Mouse (Mus musculus) WW6 (cell line): ENCODE data around the gene Abca2.
"Not testable (repeated sequence)": the region's sequence is repeated elsewhere in the genome, so short reads cannot be mapped to it uniquely, and the experiment has no call there.

ENCODE experiments used
- DNase-seq: peaks from one replicate; pipeline ENCODE4 v3.0.0-alpha.2; 2013; ENCODE audit warnings: low read depth, low spot score

The Abca2 gene

DNA sequence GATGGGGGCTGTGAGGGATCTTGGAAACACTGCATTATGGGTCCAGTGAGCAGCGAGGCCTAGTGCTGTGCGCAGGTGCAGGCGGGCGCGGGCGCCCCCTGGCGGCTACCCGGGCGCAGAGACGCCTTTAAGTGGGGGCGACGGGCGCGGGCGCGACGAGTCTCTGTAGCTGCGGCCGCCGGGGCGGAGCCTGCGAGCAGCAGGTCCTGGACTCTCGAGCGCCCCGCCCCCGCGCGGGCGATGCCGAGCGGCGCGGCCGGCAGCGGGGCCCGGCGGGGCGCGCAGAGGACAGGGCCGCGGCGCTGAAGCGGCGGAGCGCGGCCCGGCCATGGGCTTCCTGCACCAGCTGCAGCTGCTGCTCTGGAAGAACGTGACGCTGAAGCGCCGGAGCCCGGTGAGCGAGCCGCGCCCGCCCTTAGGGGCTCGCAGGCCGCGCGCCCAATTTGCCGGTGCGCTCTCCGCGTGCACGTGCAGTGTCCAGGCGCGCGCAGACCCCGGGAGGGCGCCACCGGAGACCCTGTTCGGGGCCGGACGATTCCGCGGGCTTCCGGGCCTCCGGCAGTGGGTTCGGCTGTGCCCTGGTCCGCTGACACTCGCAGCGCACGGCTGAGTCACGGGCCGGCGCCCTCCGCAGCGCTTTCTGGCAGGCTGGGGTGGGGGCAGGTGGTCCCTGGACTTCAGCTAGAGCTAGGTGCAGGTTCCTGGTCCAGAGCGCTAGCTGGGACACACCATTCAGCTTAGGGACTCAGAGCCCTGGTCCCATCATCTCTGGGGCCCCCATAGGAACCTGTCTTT is at the start of gene Abca2:
Gene Abca2, plus strand, starts transcription at position 262 of the 795 bp plus-strand sequence.
- peak; percentile 77 for DNase-seq

DNA sequence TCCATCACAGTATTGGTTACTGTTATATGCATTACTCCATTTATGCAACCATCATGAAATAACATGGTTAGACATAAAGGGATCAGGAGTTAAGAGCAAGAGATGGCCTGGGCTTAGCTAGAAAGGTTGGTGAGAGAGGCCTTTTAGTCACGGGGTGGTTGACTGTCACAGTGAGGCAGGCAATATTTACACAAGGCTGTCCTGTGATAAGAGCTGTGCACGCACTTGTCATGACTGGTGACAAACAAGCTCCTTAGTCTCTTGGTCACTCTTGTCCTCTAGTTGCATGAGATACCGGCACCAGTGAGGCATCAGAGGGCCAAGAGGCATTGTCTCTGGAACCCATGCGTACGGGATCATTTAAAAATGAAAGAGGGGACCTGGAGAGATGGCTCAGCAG is 44.0 kb upstream of the Abca2 start:
- DNase-seq, result no peak

DNA sequence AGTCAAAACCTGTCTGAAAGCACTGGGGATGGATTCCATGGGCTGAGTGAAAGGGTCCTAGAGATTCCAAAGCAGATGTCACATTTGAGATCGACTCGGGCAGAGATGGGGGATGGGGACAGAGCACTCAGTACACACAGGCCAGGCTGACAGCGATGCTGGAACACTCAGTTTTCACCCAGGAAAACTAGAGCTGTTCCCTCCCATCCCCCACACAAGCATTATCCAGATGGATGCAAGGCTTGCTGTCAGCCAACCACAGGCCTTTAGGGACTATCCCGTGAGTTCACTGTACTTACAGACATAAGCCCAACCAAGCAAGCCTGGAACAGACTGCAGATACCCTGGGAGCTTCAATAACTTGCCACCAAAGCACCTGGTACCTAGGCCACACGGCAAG is 37.2 kb upstream of the Abca2 start:
- no peak for DNase-seq

DNA sequence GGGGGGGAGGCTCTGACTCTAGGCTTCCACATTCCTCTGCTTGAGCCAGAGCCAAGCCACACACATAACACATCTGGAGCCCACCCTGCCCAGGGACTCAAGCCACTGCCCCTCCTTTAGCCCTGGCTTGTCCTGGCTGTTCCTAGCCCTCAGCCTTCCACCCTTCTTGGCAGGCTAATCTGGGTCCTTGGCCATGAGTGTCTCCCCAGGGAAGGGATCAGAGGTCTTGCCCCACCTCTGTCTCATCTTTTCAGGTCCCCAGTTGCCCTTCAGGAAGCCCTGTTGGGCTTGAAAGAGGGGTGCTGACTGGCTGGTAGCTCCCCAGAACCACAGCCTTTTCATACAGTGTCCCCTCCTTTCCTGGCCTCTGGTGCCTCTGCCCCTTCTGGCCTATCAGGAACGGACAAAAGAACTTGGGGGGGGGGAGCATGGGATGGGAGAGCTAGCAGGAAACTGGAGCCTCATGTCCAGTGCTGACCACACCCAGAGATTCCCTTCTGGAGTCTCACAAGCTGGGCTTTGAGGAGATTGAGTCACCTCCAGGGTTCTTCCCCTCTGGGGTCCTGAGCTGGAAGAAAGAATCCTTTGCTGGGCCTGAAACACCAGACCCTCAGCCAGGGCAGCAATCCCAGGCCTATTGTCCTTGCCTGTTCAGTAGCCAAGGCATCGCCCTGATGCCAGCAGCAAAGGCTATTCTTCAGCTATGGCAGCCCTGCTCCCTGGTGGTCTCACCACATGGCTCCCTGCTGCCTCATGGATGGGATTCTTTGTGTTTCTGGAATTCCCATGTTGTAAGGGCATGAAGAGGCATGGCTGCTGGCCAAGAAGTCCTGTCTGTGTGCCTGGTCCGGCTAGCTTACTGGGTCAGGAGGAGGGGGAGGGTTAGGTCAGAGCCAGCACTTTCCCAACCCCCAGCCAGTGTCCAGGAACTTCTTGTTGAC is 34.0 kb upstream of the Abca2 start:
- no peak for DNase-seq

DNA sequence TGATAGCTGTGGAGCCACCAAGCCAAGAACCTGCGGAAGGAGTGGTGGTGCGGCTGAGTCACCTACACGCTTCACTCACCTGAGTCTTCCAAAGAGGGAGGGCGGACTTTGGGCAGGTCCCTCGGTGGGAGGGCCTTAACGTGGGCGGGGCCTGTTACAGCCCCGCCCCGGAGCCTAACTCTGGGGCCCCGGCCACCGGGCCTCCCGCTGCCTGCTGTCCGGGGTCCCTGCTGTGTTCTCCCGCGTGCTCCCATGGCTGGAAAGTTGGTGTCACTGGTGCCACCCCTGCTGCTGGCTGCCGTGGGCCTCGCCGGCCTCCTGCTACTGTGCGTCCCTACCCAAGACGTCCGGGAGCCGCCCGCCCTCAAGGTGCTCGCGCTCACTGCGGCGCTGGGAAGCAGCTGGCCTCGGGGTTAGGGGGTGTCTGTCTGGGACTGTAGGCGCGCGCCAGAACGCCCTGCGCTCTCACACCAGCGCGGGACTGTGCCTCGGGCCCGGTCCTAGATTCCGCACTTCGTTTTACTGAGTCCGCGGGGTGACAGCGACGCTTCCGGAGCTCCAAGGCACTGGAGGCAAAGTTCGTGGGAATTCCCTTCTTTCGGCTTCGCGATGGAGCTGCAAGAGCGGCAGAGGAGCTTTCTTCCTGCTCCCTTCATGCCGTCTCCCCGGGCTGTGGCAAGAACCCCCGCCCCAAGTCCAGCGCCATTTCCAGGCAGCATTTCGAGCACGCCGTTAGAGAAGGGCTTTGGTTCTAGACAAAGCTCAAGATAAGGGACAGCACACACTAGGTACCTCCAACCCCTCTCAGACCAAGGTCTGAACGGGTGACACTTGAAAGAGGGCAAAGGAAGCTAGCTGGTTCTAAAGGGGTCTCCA is 32.5 kb upstream of the Abca2 start, which contains the start of gene Entpd2:
Gene Entpd2, plus strand, starts transcription at position 154 of the 876 bp plus-strand sequence.
- DNase-seq, result no peak

DNA sequence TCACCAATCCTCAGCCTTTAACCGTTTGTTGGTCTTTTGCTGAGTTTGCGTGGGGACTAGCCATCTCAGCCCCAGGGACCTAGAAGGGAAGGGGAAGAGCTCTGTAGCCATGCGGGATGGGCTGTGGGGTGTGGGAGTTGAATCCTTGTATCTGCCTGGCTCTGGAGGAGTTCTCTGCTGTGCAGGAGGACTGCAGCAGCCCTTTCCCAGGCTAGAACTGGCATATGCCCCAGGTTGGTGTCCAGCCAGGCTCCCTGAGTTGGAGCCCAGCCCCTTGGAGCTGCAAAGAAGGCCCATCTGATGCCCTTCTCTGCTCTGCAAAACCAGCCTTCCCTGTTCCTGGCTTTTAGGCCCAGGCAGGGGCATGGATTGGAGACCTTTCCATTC is 31.9 kb upstream of the Abca2 start:
- DNase-seq, result no peak

DNA sequence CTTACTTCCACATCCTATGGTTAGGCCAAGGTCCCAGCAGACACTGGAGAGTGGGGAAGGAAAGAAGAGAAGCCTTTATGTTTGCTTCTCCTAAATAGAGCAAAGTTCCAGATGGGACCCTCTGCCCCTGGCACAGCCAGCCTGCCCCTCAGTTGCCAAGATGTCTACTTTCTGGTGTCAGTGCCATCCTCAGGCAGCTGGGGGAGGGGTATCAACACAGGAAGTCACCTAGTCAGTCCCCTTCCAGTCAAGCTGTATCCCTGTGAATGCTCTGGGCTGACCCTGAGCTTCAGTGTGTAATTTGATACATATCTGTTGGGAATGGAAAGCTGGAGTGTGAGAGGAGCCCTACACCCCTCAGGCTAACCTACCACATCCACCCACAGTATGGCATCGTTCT is 31.5 kb upstream of the Abca2 start:
- no peak for DNase-seq

DNA sequence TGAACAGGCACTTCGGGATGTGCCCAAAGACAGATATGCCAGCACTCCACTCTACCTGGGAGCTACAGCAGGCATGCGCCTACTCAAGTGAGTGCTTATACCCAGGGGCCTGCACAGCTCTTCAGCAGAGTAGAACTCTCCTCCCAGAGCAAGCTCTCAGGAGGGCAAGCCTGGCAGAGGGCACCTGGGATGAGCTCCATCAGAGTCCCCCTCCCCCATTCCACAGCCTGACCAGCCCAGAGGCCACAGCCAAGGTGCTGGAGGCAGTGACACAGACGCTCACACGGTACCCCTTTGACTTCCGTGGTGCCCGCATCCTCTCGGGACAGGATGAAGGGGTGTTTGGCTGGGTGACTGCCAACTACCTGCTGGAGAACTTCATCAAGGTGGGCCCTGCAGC is 30.4 kb upstream of the Abca2 start:
- no peak for DNase-seq

DNA sequence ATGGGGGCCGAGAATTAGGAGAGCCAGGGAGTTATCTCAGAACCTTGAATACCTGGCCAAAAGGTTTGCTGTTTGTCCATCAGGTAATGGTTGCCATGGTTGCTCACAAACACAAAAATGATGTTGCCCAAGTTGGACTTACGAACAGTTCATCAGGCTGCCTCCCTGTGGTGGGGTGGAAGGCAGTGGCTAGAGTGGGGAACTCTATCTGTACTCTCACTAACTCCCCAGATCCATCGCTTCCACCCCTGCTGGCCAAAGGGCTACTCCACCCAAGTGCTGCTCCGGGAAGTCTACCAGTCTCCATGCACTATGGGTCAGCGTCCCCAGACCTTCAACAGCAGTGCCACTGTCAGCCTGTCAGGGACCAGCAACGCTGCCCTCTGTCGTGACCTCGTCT is 29.5 kb upstream of the Abca2 start, which contains the start of gene Npdc1:
Gene Npdc1, plus strand, starts transcription at position 301 of the 400 bp plus-strand sequence.
- no peak for DNase-seq

DNA sequence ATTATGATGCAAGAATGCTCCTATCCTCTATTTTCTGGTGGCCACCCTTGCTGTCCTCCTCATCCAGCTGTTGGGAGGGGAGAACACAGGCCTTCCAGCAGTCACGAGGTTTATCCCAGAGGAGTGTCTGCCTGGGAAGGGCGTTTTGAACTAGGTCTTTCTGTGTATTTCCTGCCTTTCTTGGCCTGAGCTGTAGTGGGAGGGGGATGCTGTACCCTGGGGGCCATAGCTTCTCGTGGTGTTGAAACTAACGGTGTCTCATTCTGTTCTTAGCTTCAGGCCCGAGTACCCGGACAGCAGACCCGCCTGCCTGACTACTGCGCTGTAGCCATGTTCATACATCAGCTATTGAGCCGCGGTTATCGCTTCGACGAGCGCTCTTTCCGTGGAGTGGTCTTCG is 28.2 kb upstream of the Abca2 start:
- no peak for DNase-seq

DNA sequence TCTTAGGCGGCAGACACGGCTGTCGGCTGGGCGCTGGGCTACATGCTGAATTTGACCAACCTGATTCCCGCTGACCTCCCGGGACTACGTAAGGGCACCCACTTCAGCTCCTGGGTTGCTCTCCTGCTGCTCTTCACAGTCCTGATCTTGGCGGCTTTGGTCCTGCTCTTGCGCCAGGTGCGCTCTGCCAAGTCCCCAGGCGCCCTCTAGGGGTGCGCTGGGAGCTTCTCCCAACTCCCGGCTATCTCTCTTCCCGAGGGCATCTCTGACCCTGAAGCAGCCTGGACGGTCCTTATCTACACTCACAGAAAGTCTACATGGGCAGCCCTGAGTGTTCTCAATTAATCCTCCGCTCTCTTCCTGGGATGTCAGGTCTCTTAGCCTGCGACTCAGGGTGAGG is 27.7 kb upstream of the Abca2 start:
- DNase-seq, result no peak

DNA sequence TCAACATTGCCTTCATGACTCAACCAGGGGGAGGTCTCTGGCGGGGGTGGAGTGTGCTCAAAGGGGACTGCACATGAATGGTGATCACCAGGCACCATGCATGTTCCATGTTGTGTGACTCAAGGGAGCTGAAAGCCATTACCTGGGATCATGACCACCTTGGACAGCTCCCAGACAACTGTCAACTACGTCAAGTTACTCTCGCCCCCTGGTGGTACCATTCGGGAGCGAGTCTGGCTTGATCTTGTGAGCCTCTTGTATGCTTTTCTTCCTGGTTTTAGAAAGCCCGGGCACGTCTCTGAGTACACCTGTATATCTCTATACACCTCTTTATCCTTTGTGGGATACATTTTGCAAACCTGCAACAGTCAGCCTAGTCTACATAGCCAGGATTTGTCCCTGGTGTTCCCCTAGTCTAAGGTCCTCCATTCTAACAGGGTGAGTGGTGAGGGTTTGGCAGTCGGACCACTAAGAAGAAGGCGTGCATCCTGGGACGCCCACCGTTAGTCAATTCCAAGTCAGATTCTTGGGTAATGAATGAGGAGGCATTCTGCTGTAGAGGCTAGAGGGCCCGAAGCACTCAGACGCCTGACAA is 26.0 kb upstream of the Abca2 start:
- DNase-seq, result peak; percentile 87

DNA sequence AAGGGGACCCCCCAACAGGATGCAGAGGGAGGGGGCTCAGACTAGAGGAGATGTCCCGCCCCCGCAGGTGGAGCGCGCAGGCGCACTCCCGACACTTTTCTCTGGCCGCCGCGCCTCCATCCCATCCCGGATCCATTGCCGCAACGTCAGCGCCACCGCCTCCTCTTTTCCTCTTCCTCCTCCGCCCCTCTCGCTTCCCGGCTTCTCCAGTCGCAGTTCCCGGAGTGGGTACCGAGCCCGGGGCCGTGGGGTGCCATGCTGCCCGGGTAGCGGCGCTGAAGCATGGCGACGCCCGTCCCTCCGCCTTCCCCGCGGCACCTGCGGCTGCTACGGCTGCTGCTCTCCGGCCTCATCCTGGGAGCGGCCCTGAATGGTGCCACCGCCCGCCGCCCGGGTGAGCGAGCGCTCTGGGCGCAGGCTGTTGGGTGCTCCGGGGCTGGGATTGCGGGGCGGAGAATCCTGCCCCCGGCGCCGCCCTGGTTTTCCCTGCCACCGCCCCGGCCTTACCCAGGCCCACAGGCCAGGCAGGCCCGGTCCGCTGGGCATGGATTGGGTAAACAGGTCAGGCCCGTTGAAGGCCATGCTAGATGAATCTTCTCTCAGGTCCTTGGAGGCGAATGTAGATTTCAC is 25.4 kb upstream of the Abca2 start:
- DNase-seq, result no peak

DNA sequence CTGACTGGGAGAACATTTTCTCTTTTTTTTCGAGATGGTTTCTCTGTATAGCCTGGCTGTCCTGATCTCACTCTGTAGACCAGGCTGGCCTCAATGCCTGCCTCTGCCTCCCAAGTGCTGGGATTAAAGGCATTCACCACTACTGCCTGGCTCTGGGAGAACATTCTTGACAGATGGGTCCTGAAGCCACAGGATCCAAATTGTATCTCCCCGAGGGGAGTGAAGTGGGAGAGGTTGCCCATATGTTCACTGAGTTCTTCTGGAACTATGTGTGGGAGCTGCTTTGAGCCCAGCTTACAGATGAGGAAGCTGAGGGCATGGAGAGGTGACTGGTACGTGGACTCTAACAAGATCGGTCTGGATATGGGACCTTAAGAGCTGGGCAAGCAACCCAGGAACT is 24.5 kb upstream of the Abca2 start:
- DNase-seq, result no peak

DNA sequence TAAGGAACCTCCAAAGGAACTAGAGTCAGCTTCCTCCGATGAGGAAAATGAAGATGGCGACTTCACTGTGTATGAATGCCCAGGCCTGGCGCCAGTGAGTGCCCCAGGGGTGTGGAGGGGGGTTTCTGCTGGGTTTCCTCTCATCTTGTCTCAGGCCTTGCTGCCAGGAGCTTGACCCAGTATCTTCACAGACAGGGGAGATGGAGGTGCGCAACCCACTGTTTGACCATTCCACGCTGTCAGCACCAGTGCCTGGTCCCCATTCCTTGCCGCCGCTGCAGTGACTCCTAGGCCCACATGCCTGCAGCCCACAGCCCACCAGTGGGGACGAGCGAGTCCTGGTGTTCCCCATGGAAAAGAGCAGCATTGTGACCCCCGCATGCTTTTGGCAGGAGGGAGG is 19.6 kb upstream of the Abca2 start:
- no peak for DNase-seq

DNA sequence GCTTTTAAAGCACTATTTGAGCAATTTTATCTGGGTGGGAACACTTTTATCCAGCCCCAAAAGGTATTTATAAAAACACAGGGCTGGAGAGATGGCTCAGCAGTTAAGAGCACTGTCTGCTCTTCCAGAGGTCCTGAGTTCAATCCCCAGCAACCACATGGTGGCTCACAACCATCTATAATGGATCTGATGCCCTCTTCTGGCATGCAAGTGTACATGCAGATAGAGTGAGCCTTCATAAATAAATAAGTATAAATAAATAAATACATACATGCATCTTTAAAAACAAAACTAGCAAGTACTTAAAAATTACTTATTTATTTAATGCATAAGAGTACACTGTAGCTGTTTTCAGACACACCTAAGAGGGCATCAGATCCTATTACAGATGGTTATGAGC is 15.1 kb upstream of the Abca2 start:
- not testable (repeated sequence) for DNase-seq

DNA sequence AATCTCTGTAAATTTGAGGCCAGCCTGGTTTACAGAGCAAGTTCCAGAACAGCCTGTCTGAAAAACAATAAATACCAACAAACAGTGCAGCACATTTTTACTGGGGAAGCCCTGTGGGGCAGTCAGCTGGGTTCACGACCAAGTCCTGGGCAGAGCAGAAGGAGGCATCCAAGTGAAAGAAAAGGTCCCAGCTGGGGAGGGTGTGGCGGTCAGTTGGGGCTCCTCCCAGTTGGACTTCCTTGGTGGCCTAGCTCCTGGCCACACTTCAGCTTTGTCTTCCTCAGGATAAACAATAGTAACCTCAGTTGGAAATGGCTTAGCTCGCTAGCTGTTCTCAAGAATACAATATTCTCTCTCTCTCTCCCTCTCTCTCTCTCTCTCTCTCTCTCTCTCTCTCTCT is 11.1 kb upstream of the Abca2 start:
- DNase-seq, result no peak

DNA sequence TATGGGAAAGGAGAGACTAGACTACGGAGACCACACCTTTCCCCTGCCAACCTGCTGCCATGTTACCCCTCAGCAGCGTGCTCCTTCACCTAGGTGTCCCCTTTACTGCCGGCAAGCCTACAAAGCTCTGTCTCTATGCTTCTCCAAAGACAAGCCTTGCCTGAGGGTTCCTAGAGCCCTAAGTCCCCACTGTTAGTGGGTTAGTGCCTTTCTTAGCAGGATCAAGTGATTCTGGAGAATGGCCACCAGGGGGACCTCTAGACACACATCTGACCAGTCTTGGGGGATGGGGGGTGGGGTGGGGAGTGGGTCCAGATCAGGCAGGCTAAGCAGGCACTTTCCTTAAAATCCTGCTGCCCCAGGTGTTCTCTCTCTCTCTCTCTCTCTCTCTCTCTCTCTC is 6.6 kb upstream of the Abca2 start:
- peak; percentile 59 for DNase-seq

DNA sequence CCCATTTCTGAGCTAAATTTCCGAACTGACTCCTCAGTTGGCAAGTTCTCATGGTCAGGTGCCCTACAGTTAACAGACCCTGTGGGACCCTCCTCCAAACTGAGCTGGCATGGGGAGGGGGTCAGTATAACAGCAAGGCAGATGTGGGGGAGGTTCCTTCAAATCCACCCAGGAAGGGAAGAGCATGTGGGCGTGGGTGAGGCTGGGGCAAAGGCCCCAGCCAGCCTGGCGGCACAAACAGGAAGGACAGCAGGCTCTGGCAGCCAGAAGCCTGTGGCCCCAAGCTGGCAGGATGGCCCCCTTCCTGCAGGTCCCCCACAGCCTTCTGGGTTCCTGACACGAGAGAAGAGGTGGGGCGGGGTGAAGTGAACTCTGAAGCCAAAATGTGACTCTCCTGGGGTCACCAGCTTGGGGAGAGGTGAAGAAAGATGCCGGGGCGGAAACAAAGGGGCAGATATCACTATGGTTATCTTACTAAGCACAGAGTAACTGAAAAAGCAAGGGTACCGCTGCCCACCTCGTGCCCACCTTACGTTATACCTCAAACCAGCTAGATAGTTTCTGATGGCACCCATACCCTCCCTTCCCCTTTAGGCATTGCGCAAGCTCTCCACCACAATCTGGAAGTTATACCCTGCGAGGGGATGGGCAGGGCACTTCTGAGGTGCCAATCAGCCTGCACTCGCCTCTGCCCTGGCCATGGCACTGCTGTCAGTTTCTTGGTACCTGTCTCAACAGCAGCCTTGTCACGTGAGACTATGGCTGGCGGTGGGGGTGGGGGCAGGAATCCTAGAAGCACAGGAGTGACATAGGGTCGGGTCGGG is 5.7 kb upstream of the Abca2 start, which contains the start of gene Fut7:
Gene Fut7, plus strand, starts transcription at position 681 of the 824 bp plus-strand sequence.
- DNase-seq, result no peak

DNA sequence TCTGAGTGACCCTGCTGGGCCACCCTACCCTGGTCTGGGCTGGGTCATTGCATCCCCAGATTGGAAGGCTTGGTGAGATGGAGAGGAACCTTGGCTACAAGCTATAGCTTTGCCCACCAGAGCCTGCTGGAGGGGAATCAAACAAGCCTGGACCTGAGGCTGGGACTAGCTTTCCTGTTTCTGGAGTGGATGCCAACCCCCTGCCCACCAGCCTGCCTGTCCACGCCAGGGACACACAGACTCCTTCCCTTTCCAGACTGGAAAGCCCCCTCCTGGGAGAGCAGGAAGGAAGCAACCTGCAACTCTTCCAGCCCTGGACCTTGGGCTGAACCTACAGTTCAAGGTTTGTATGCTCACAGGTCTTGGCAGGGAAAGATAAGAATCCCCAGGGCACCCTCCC is 4.9 kb upstream of the Abca2 start:
- no peak for DNase-seq
